Mouse (Mus musculus): ENCODE results near the gene Fam168a. TPM values are rescaled to one million over a fixed set of nuclear protein-coding genes. Genes with fewer than 3 reads are reported as not detected.
"Not testable (repeated sequence)": the region's sequence is repeated elsewhere in the genome, so short reads cannot be mapped to it uniquely, and the experiment has no call there.

Fam168a gene
- polyA plus RNA-seq, 1 experiment from 2014 or later: 29.7 TPM

GRCm38 (mm10) chr7:100727538-100728085, 21.2 kb downstream of the Fam168a start:
- no peaks in the 10 kb centered on the region for H3K9me3 ChIP-seq (replicated peaks; ENCODE audit: low read length)
- H3K4me1 ChIP-seq (replicated peaks; ENCODE audit: insufficient read depth, low read length): peaks cover 3% of the 10 kb centered on the region; the same call in 1 of the 2 replicates
- H3K36me3 ChIP-seq (ENCODE audit: insufficient read depth, low read length): no peaks in the 10 kb centered on the region
- no peak overlapping the region for H3K27ac ChIP-seq
- no peak for TF ChIP-seq CTCF (IDR thresholded peaks at IDR 0.05; ENCODE audit: low read depth)
- WGBS: 57% methylated on average over 2 of the region's 2 CpGs
- no peak overlapping the region for H3K4me2 ChIP-seq (ENCODE audit: low read length)
- H3K9ac ChIP-seq (ENCODE audit: low read depth, low read length): no peak overlapping the region
- H3K27me3 ChIP-seq (ENCODE audit: insufficient read depth, low read length): no peaks in the 10 kb centered on the region
- DNase-seq (ENCODE audit: low spot score) (peak; percentile 40), ATAC-seq (replicated peaks; ENCODE audit: low FRiP score, low read depth) (no peak)
- no peak overlapping the region for H3K4me3 ChIP-seq (replicated peaks; ENCODE audit: low read depth, low read length)

DNA sequence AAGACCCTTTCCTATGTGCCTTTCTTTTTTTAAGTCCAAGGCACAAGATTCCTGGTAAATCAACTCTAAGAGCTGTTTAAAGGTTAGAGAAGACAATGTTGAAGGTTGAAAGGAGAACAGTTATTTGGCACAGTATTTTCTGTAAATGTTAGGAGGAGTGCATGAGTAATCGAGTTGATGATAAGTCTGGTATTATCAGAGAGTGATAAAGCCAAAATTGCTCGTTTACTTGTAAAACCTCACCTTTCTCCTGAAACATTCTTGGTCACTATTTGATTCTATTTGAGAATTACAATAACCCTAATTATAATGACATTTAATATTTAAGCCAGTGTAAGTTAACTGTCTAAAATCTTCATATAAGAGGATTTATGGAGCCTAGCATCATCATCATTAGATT, 23.3 kb downstream of the Fam168a start:
- ATAC-seq (replicated peaks; ENCODE audit: low FRiP score, low read depth): no peak
- no peaks in the 10 kb centered on the region for H3K9me3 ChIP-seq (replicated peaks; ENCODE audit: low read length)
- no peak overlapping the region for H3K9ac ChIP-seq (ENCODE audit: low read depth, low read length)
- no peaks in the 10 kb centered on the region for H3K36me3 ChIP-seq (ENCODE audit: insufficient read depth, low read length)
- 69% methylated on average over 2 of the region's 2 CpGs for WGBS
- TF ChIP-seq CTCF (IDR thresholded peaks at IDR 0.05; ENCODE audit: low read depth): no peak
- H3K4me3 ChIP-seq (replicated peaks; ENCODE audit: low read depth, low read length): no peak overlapping the region
- no peak overlapping the region for H3K27ac ChIP-seq
- 0 out of 2 replicates have a peak, but pooled peaks cover 9% of the 10 kb centered on the region for H3K4me1 ChIP-seq (replicated peaks; ENCODE audit: insufficient read depth, low read length)
- no peaks in the 10 kb centered on the region for H3K27me3 ChIP-seq (ENCODE audit: insufficient read depth, low read length)
- no peak for DNase-seq (ENCODE audit: low spot score)
- H3K4me2 ChIP-seq (ENCODE audit: low read length): no peak overlapping the region

DNA sequence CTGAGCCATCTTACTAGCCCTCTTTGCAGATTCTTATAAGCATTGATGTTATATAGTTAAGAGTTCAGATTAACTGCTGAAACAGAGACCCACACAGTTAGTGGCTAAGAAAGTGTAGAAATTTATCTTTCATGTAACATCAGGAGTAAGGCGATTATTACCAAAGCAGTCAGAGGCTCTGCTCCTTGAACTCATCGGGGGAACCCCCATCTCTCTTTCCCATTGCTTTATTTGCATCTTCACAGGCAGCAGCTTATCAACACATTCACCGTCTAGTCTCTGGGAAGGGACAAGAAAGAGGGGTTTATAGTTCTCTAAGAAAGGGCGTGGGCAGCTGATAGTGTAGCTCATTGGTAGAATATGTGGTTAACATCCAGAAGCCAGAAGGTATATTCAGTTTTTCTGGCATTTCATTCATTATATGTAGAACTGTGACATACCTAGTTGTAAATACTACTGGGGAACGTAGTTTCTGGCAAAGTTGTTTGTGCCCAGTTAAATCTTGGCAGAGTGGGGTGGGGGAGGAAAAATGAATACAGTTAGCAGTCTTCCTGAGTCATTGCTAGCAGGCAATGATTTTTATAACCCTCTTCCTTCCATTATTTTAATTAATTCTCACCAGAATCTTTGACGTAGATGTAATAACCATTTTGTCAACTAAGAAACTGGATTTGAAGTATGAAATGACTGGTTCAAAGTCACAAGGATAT, 26.1 kb downstream of the Fam168a start:
- Histone ChIP-seq H3K9me3 (replicated peaks; ENCODE audit: low read length) (no peaks in the 10 kb centered on the region), H3K4me1 (replicated peaks; ENCODE audit: insufficient read depth, low read length) (0 out of 2 replicates have a peak, but pooled peaks cover 9% of the 10 kb centered on the region), H3K4me3 (replicated peaks; ENCODE audit: low read depth, low read length) (no peak overlapping the region), H3K27me3 (ENCODE audit: insufficient read depth, low read length) (no peaks in the 10 kb centered on the region), H3K27ac (no peak overlapping the region), H3K4me2 (ENCODE audit: low read length) (no peak overlapping the region), H3K36me3 (ENCODE audit: insufficient read depth, low read length) (no peaks in the 10 kb centered on the region), H3K9ac (ENCODE audit: low read depth, low read length) (no peak overlapping the region)
- no peak for ATAC-seq (replicated peaks; ENCODE audit: low FRiP score, low read depth)
- DNase-seq (ENCODE audit: low spot score): no peak
- no peak for TF ChIP-seq CTCF (IDR thresholded peaks at IDR 0.05; ENCODE audit: low read depth)
- WGBS: 58% methylated on average over 6 of the region's 6 CpGs

DNA sequence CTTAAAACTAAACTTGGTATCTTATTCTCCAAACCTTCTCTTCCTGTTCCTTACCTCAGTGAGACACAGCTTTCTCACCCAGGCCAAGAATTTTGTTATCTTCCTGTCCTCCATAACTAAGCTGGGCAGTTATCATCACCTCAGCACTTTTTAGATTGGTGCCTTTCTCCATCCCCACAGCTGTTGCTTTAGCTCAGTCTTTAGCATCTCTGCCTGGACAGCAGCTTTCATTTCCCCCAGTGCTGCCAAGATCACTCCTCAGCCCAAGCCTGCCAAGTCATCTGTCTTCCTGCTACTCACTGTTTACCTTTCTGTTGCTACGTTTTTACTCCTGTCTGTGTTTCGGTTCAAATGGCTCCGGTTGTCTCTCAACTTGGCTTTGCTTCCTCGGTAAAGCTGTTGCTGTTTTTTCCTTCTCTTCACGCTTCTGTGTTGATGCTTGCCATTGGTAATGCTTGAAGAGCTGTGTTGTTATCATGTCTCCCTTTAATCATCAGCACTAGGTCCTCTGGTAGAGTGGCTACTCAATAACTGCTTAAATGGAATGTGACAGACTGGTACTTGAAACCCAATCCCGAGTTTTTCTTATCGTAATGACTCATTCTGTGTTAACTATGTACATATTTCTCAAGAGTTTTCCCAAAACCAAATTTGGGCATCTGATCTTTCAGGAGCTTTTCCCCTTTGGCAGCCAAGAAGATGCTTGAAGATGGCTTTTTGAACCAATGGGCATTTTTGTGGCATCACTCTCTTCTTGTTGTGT, 26.8 kb downstream of the Fam168a start:
- H3K4me1 ChIP-seq (replicated peaks; ENCODE audit: insufficient read depth, low read length): 0 out of 2 replicates have a peak, but pooled peaks cover 9% of the 10 kb centered on the region
- no peaks in the 10 kb centered on the region for H3K36me3 ChIP-seq (ENCODE audit: insufficient read depth, low read length)
- no peaks in the 10 kb centered on the region for H3K27me3 ChIP-seq (ENCODE audit: insufficient read depth, low read length)
- ATAC-seq (replicated peaks; ENCODE audit: low FRiP score, low read depth): no peak
- no peak overlapping the region for H3K4me2 ChIP-seq (ENCODE audit: low read length)
- no peak overlapping the region for H3K27ac ChIP-seq
- DNase-seq (ENCODE audit: low spot score): peak; percentile 37
- H3K9me3 ChIP-seq (replicated peaks; ENCODE audit: low read length): no peaks in the 10 kb centered on the region
- no peak overlapping the region for H3K4me3 ChIP-seq (replicated peaks; ENCODE audit: low read depth, low read length)
- TF ChIP-seq CTCF (IDR thresholded peaks at IDR 0.05; ENCODE audit: low read depth): no peak
- WGBS: 24% methylated on average over 7 of the region's 7 CpGs
- H3K9ac ChIP-seq (ENCODE audit: low read depth, low read length): no peak overlapping the region

DNA sequence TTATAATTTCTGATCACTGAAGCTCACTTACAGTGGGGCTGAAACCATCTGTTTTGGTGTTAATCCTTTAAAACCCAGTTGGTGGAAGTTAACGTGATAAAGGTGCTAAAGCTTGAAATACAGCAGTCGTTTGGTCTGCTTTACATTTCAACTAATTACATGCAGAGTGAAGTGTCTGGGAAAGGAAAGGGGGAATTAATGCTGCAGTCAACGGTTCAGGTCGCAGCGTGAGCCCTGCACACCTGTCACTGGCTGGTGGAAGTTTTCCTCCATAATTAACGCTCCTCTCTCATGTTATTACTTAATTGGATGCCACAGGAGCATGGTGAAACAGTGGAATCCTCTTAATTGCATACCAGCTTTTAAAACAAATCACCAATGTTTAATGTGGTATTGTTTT, 27.8 kb downstream of the Fam168a start:
- Histone ChIP-seq H3K27ac (no peak overlapping the region), H3K9ac (ENCODE audit: low read depth, low read length) (no peak overlapping the region), H3K4me1 (replicated peaks; ENCODE audit: insufficient read depth, low read length) (0 out of 2 replicates have a peak, but pooled peaks cover 9% of the 10 kb centered on the region), H3K9me3 (replicated peaks; ENCODE audit: low read length) (no peaks in the 10 kb centered on the region), H3K4me2 (ENCODE audit: low read length) (no peak overlapping the region), H3K36me3 (ENCODE audit: insufficient read depth, low read length) (no peaks in the 10 kb centered on the region), H3K27me3 (ENCODE audit: insufficient read depth, low read length) (no peaks in the 10 kb centered on the region), H3K4me3 (replicated peaks; ENCODE audit: low read depth, low read length) (no peak overlapping the region)
- 27% methylated on average over 6 of the region's 6 CpGs for WGBS
- TF ChIP-seq CTCF (IDR thresholded peaks at IDR 0.05; ENCODE audit: low read depth): no peak
- ATAC-seq (replicated peaks; ENCODE audit: low FRiP score, low read depth) (no peak), DNase-seq (ENCODE audit: low spot score) (no peak)

GRCm38 (mm10) chr7:100734905-100735304, 28.5 kb downstream of the Fam168a start:
- H3K36me3 ChIP-seq (ENCODE audit: insufficient read depth, low read length); H3K9ac ChIP-seq (ENCODE audit: low read depth, low read length); H3K27me3 ChIP-seq (ENCODE audit: insufficient read depth, low read length); DNase-seq (ENCODE audit: low spot score); H3K4me3 ChIP-seq (replicated peaks; ENCODE audit: low read depth, low read length); H3K9me3 ChIP-seq (replicated peaks; ENCODE audit: low read length); H3K4me1 ChIP-seq (replicated peaks; ENCODE audit: insufficient read depth, low read length); ATAC-seq (replicated peaks; ENCODE audit: low FRiP score, low read depth); H3K27ac ChIP-seq; H3K4me2 ChIP-seq (ENCODE audit: low read length): not testable (repeated sequence)
- WGBS: 76% methylated on average over 2 of the region's 2 CpGs

Measured in kidney, postnatal 0 days (tissue).